In genomic region chr11:109060527-109060908, GRCm38 (mm10) we compare ENCODE assay signal across 19 mouse cellular contexts.
DNase-seq lines count a peak whose midpoint lies in the region; ATAC-seq lines count a peak whose summit lies in the region.
"Had no signal": no experiment of that assay in that cellular context is flagged by ENCODE, and none has a peak within 500 bp of the region (broad histone marks: within the 10 kb centered on the region; RNA-seq: fewer than 3 reads in every experiment).

No protein-coding gene starts in this region.

- H3K36me3 ChIP-seq in heart, embryonic 10.5 days, result no peaks in the 10 kb centered on the region
- no peaks in the 10 kb centered on the region for H3K36me3 ChIP-seq in lung, embryonic 15.5 days
- H3K36me3 ChIP-seq: G1E; heart, embryonic 15.5 days; intestine, embryonic 15.5 days; midbrain, embryonic 10.5 days had no signal

- no peaks in the 10 kb centered on the region for H3K9me3 ChIP-seq in heart, embryonic 10.5 days
- no peaks in the 10 kb centered on the region for H3K9me3 ChIP-seq in lung, embryonic 15.5 days
- H3K9me3 ChIP-seq: heart, embryonic 15.5 days; intestine, embryonic 15.5 days had no signal

- no peaks in the 10 kb centered on the region for H3K27me3 ChIP-seq in heart, embryonic 10.5 days (ENCODE audit: insufficient read depth, poor library complexity, severe bottlenecking)
- H3K27me3 ChIP-seq in lung, embryonic 15.5 days, result no peaks in the 10 kb centered on the region
- H3K27me3 ChIP-seq: intestine, embryonic 15.5 days had no signal

- H3K27ac ChIP-seq in heart, embryonic 10.5 days, result no peak overlapping the region
- H3K27ac ChIP-seq in lung, embryonic 15.5 days, result peak overlapping the region; percentile 79
- H3K27ac ChIP-seq: heart, embryonic 15.5 days; hindbrain, embryonic 14.5 days; intestine, embryonic 15.5 days; midbrain, embryonic 10.5 days had no signal

- no peak overlapping the region for H3K4me3 ChIP-seq in heart, embryonic 10.5 days
- H3K4me3 ChIP-seq in lung, embryonic 15.5 days, result no peak overlapping the region
- H3K4me3 ChIP-seq: heart, embryonic 15.5 days; intestine, embryonic 15.5 days; midbrain, embryonic 10.5 days had no signal

- H3K4me1 ChIP-seq in heart, embryonic 10.5 days, result no peaks in the 10 kb centered on the region
- H3K4me1 ChIP-seq in lung, embryonic 15.5 days, result peaks cover 15% of the 10 kb centered on the region; the same call in 1 of the 2 replicates
- H3K4me1 ChIP-seq: heart, embryonic 15.5 days; intestine, embryonic 15.5 days; midbrain, embryonic 10.5 days had no signal

- H3K9ac ChIP-seq in lung, embryonic 15.5 days, result no peak overlapping the region
- H3K9ac ChIP-seq: heart, embryonic 15.5 days; hindbrain, embryonic 14.5 days; intestine, embryonic 15.5 days; liver, postnatal 0 days had no signal

- WGBS in heart, embryonic 10.5 days, result 70% methylated on average over 3 of the region's 3 CpGs
- 39% methylated on average over 3 of the region's 3 CpGs for whole genome bisulfite sequencing in lung, embryonic 15.5 days

- H3K4me2 ChIP-seq in lung, embryonic 15.5 days, result no peak overlapping the region
- H3K4me2 ChIP-seq: heart, embryonic 15.5 days; hindbrain, embryonic 14.5 days; intestine, embryonic 15.5 days had no signal

- DNase-seq in adrenal gland, adult (ENCODE audit: inconsistent age in 2 of 2, low spot score in 1 of 2), result peak; percentile 48 to 76
- no peak for DNase-seq in adrenal gland, adult 18-20 months (ENCODE audit: low spot score in 2 of 2)
- peak; percentile 21 for DNase-seq in heart, adult 8-10 months (ENCODE audit: low spot score)
- DNase-seq in heart, embryonic 10.5 days (ENCODE audit: low spot score), result no peak
- peak; percentile 8 for DNase-seq in skeletal muscle tissue, adult 2 months (ENCODE audit: low read depth, low spot score)
- DNase-seq in urinary bladder, postnatal 4 days (ENCODE audit: low spot score in 2 of 2), result no peak
- DNase-seq: cerebellum, postnatal 10 days; embryo, embryonic 11 days; kidney, postnatal 4 days; liver; liver, postnatal 0 days had no signal

- peak; percentile 89 for ATAC-seq in lung, embryonic 15.5 days (ENCODE audit: borderline replicate concordance, extremely low read depth, low FRiP score, low TSS enrichment)
- ATAC-seq in monocyte, adult 5-6 weeks (replicated peaks; ENCODE audit: insufficient number of reproducible peaks, low FRiP score, low TSS enrichment, poor library complexity, severe bottlenecking), result no peak
- ATAC-seq: CD4-positive, CD25-positive, alpha-beta regulatory T cell, adult 4 months; intestine, embryonic 15.5 days; liver, postnatal 0 days had no signal

Comparison
In these comparisons a context has a peak if more than half of its experiments do, and no peak if none do; other contexts are left out.
1. DNase-seq: peak in adrenal gland, adult (2 of 2), heart, adult 8-10 months (single experiment) and skeletal muscle tissue, adult 2 months (single experiment); none in adrenal gland, adult 18-20 months (0 of 2), heart, embryonic 10.5 days (single experiment) and urinary bladder, postnatal 4 days (0 of 2).